Mouse (Mus musculus) right cerebral cortex, adult 2 months (tissue): ENCODE results near the gene Nsmce4a.
"Not testable (repeated sequence)": the region's sequence is repeated elsewhere in the genome, so short reads cannot be mapped to it uniquely, and the experiment has no call there.

ENCODE experiments used
- DNase-seq, 2 experiments: peaks; one replicate each; pipeline ENCODE4 v3.0.0; 2021 to 2022; ENCODE audit warnings: low spot score in 2 of 2

The Nsmce4a gene

DNA sequence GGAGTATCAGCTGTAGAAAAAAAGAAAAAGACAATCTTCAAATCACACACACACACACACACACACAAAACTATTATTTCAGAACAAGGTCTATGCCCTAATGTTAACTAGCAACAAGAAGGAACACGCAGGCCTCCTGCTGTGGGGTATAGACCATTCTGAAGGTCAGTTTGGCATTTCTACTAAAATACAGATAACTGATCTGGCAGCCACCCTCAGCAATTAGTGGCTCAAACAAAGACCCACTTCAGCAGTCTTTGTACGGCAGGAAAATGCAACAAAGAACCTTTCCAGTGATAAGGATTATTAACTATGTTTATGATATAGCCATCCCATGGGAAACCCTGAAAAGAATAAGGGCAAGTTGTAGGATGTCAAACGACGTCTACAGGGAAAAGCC is 35.9 kb downstream of the Nsmce4a start:
- DNase-seq: no peak

GRCm38 (mm10) chr7:130535174-130535573 is 37.7 kb downstream of the Nsmce4a start:
- no peak for DNase-seq

DNA sequence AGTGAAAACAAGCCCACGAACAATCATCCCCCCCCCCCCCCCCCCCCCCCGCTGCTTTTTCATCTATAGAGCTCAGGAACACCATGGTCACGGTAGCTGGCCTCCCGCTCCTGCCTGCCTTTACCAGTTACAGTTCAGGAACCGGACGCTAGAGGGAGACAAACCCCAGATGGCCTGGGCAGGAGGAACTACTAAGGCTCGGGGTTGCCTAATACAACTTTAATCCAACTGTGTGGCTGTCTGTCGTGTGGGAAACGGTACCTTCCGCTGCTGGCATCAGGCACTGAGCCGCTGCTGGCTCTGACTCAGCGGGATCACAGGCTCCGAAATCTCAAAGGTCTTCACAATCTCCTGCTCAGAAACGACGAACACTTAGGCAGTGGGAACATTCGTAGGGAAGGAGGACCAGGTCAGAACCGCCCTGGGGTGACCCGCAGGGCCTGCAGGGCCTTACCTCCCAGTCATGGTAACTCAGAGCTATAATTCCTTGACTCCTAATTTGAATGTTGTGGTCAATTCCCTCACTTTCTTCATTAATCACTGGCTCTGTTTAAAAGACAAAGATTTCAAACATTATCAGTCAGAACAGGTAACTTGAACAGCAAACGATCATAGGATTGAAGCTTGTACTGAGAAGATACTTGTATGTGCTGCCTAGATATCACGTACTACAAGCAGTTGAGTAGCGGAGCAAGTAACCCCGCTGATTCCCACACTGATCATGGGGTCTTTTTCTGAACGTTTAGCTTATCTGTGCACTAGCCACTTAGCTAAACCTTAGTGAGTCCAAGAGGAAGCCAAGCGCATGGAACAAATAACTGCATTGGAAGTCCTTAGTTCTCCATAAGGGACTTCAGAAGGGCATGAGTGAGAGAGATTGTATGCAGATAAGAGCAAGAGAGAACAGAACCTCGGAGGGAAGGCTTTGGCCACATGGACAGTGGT is 39.3 kb downstream of the Nsmce4a start:
- peak; percentile 88 to 97 for DNase-seq

DNA sequence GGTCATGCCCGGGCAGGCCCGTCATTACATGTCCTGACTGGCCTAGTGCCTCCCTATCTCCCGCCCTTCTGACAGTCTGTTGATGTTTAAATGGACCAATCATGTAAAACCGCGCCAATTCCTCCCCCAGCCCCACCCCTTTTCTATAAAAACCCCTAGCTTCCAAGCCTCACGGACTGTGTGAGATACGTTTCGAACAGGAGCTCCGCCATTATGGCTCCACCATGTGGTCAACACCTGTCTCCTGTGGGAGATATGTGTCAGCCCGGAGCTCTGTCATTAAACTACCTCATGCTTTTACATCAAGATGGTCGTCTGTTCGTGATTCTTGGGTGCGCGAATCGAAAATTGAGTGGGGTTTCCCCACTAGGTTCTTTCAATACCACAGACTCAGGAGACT is 41.8 kb downstream of the Nsmce4a start:
- not testable (repeated sequence) for DNase-seq

DNA sequence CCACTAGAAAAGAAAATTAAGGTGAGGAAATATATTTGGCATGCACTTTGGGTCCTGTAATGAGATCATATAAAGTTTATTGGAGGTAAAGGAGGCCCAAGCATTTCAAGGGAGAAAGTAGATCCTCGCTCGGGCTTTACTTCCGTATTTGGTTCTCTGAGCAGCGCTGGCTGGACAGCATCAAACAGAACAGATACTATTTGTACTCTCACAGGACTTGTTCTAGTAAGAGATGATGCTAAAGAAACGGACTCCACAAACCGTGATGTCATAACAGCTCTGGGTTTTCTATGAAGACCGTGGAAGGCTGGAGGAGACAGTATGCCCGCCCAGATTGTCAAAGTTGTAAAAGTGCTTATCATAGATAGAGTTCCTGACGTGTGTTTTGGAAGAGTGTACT is 45.6 kb downstream of the Nsmce4a start:
- no peak for DNase-seq

GRCm38 (mm10) chr7:130523451-130523850 is 49.5 kb downstream of the Nsmce4a start:
- DNase-seq: no peak

GRCm38 (mm10) chr7:130520812-130521422 is 52.0 kb downstream of the Nsmce4a start:
- no peak for DNase-seq

DNA sequence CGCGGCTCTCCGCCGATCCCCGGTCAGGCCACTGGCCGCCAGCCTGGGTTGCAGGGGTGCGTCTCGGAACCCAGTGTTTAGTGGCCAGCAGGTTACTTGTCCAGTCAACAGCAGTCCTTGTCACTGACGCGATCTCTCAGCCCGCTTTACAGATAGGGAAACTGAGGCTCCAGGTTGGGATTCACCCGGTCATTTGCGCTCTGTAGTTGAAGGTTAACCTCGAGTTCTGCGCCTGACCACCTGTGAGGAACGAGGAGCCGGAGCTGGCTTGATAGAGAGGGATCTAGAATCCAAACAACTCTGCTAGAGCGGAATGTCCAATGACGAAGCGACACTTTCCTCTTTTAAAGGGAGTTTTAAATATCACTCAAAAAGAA is 52.9 kb downstream of the Nsmce4a start, which contains the start of gene Ate1:
TSS of gene Ate1 (minus strand) at position 321 of the 377 bp plus-strand sequence.
- DNase-seq: no peak

DNA sequence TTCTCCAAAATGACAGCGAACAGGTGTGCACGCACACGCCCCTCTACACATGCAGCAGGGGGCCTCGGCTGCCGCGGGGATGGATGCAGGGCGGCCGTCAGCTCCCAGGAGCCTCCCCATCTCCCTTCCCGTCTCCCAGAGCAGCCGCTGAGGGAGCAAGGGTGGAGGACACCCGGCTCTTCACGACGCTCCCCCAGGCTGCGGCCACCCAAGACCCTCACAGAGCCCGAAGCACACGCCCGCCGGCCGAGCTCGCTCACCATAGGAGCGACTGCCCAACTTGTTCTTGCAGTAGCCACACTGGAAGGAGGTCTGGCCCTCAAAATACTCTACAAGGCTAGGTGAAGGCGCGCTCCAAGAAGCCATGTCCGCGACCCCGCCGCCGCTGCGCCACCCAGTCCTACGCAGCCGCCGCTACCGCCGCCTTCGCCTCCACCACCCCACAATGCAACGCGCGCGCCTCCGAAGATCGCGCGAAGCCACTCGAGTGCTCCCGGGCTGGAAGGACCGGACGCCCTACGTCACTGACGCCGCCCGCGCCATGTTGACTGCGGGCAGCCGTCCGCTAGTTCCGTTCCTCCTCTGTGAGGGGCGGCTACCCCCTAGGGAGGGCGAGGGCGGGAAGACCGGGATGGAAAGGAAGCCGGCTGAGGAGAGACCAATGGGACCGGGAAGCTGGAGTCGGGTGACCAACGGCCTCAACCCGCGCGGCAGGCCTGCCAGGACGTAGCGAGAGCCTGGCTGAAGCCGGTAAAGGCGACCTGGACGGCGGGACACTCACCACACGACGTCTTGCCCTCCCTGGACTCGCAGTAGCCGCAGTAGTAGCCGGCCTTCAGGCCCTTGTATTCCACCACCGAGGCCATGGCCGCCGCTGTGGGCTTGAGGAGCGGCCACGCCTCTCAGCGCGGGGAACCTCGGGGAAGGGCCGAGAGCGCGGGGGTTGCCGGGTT is 53.5 kb downstream of the Nsmce4a start:
- DNase-seq: peak; percentile 94 to 97

DNA sequence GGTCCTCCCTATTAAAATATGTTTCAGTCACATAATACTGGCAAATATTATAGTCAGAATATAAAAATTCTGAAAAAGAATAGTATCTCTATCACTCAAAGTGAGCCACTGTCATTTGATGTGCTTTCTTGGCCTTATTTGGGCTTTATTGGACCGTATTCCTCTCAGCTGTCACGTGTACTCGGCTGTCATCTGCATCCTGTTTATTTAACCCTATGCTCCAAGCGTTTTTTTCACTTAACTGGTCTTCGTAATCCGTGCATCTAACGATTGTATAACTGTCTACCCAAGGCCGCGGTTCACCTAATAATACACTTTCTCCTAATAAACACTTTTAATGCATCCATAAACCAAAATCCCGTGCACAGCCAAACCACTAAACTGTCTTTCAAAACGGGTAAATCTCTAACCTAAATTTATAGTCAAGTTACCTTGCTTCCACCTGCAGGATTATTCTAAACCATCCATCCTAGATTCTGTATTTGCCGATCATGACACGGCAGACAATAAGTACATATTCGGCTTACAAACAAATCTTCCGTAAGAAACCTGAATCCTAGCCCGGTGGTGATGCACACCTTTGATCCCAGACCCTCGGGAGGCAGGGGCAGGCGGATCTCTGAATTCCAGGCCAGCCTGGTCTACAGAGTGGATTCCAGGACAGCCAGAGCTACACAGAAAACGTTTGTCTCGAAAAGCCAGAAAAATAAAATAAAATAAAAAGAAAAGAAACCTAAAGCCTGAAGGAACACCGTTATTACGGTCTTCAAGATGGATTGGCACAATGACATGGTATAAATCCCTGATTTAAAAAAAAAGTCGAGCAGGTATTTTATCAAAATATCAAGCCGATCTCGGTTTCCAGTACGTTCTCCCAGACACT is 54.5 kb downstream of the Nsmce4a start:
- no peak for DNase-seq

DNA sequence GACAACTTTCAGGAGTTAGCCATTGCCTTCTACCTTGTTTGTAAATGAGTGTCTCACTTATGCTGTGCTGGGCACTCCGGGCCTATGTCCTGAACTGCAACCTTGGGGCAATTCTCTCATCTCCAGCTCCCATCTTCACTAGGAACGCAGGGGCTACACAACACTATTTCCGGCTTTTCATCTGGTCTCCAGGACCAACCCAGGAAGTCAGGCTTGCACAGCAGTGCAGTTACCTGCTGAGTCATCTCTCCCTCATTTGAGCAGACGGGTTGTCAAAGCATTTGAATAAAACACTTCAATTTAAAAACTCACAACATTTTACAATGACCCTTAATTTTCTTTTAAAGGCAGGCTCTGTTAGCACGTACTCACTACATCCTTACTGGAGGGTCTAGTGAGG is 62.7 kb downstream of the Nsmce4a start:
- no peak for DNase-seq

DNA sequence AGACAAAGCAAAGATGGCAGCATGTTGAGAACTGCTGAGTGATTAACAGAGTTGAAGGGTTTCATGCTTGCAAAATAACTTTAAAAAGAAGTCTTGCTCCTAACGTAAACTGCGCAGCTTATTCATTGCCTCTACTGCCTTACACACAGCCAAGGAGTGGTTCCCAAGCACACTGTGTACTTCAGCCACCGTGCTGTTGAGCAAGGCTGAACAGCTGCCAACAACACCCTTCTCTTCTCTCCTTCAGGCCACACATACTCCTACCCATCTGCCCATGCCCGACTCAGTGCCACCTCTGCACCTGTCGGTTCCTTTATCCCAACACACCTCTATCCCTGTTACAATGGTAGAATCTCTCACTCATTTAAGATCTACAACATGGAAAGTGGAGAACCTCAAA is 69.9 kb downstream of the Nsmce4a start:
- no peak for DNase-seq

DNA sequence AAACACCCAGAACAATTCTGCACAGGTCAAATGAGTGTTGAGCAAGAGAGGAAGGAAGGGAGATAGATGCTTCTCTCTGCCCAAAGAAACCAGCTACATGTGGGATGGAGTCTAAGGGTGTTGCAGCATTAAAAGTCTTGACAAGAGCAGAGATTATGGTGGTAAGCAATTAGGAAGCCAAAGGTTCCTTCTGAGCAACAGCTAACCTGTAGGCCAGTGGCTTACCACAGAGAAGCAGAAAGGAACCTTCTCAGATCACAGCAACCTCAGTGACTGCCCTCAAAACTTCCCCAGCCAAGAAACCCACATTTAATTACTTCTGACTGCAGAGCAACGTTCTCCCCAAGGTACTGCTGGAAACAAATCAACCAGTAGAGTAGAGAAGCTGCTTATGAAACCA is 71.4 kb downstream of the Nsmce4a start:
- no peak for DNase-seq

DNA sequence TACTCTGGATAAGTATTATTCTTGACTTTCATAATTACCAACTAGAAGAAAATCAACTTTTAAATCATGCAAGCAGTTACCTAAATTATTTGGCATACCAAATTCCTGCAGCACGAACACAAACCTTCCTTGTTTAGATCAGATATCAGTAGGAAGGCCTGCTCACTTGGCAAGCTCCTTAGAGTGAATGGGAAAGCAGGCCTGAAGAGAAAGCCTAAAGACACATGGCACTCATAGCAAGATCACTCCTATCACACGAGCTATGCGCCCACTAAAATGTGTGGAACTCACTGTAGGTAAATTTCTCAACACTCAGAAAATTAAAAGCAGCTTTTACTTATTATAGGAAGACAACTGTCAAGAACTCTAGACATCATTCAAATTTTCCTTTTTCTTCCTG is 79.6 kb downstream of the Nsmce4a start:
- no peak for DNase-seq

DNA sequence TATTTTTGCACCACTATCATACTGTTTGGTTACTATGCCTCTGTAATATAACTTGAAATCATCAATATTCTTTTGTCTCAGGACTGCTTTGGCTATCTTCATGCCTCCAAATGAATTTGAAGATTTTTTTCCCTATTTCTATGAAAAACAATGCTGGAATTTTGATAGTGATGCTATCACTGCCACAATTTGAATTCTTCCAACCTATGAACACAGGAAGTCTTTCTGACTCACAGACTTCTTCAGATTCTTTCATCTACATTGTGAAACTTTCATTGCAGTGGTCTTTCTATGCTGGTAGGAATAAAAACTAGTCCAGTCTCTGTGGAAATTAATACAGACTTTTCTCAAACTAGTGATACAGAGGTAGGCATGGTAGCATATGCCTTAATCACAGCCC is 80.9 kb downstream of the Nsmce4a start:
- no peak for DNase-seq
